Mouse (Mus musculus): ENCODE measurements around the gene Zfp609. TPM values are rescaled to one million over a fixed set of nuclear protein-coding genes. Genes with fewer than 3 reads are reported as not detected.
"Not testable (repeated sequence)": the region's sequence is repeated elsewhere in the genome, so short reads cannot be mapped to it uniquely, and the experiment has no call there.

Gene Zfp609
- total and polyA plus RNA-seq, 2 experiments from 2014 or later = 5.4 to 11.2 TPM

GRCm38 (mm10) chr9:65786885-65787787 lies 40.2 kb downstream of the Zfp609 start:
- H3K27me3 ChIP-seq (ENCODE audit: insufficient read depth, low read length) = no peaks in the 10 kb centered on the region
- H3K9me3 ChIP-seq (ENCODE audit: low read length) = no peaks in the 10 kb centered on the region
- 26% methylated on average over 8 of the region's 8 CpGs for WGBS
- peak; percentile 72 for ATAC-seq (ENCODE audit: low FRiP score)
- H3K27ac ChIP-seq (ENCODE audit: low read depth, low read length) = peak overlapping the region; percentile 69
- TF ChIP-seq CTCF (IDR thresholded peaks at IDR 0.05) = no peak
- H3K4me3 ChIP-seq (ENCODE audit: low read depth, low read length) = no peak overlapping the region
- DNase-seq (ENCODE audit: low spot score) = peak; percentile 79
- no peak overlapping the region for H3K9ac ChIP-seq (replicated peaks; ENCODE audit: low read length, poor library complexity, severe bottlenecking)
- no peak overlapping the region for H3K4me2 ChIP-seq (ENCODE audit: low read depth, low read length, poor library complexity, severe bottlenecking)
- H3K4me1 ChIP-seq (ENCODE audit: insufficient read depth, low read length) = peaks cover 26% of the 10 kb centered on the region
- H3K36me3 ChIP-seq (ENCODE audit: insufficient read depth, low read length) = no peaks in the 10 kb centered on the region

- TF ChIP-seq CTCF (IDR thresholded peaks at IDR 0.05) = no peak
- Histone ChIP-seq H3K4me1 (ENCODE audit: insufficient read depth, low read length) (peaks cover 16% of the 10 kb centered on the region), H3K9ac (replicated peaks; ENCODE audit: low read length, poor library complexity, severe bottlenecking) (no peak overlapping the region), H3K27me3 (ENCODE audit: insufficient read depth, low read length) (no peaks in the 10 kb centered on the region), H3K4me2 (ENCODE audit: low read depth, low read length, poor library complexity, severe bottlenecking) (no peak overlapping the region), H3K9me3 (ENCODE audit: low read length) (no peaks in the 10 kb centered on the region), H3K4me3 (ENCODE audit: low read depth, low read length) (no peak overlapping the region), H3K36me3 (ENCODE audit: insufficient read depth, low read length) (no peaks in the 10 kb centered on the region), H3K27ac (ENCODE audit: low read depth, low read length) (no peak overlapping the region)
- ATAC-seq (ENCODE audit: low FRiP score) (no peak), DNase-seq (ENCODE audit: low spot score) (no peak)
- 86% methylated on average over 4 of the region's 4 CpGs for whole genome bisulfite sequencing
Observed at GRCm38 (mm10) chr9:65785772-65786368, 41.5 kb downstream of the Zfp609 start.

GRCm38 (mm10) chr9:65779619-65780018 lies 47.7 kb downstream of the Zfp609 start:
- H3K27me3 ChIP-seq (ENCODE audit: insufficient read depth, low read length); H3K4me1 ChIP-seq (ENCODE audit: insufficient read depth, low read length); DNase-seq (ENCODE audit: low spot score); H3K27ac ChIP-seq (ENCODE audit: low read depth, low read length); H3K36me3 ChIP-seq (ENCODE audit: insufficient read depth, low read length); H3K4me2 ChIP-seq (ENCODE audit: low read depth, low read length, poor library complexity, severe bottlenecking); H3K4me3 ChIP-seq (ENCODE audit: low read depth, low read length); H3K9ac ChIP-seq (replicated peaks; ENCODE audit: low read length, poor library complexity, severe bottlenecking); H3K9me3 ChIP-seq (ENCODE audit: low read length); ATAC-seq (ENCODE audit: low FRiP score): not testable (repeated sequence)
- 96% methylated on average over 3 of the region's 3 CpGs for WGBS

- no peak for DNase-seq (ENCODE audit: low spot score)
- no peak for ATAC-seq (ENCODE audit: low FRiP score)
- 6% methylated on average over 1 of the region's 1 CpGs for WGBS
Observed at GRCm38 (mm10) chr9:65776874-65777432, 50.4 kb downstream of the Zfp609 start.

GRCm38 (mm10) chr9:65776137-65776872 lies 51.1 kb downstream of the Zfp609 start:
- Histone ChIP-seq H3K27me3 (ENCODE audit: insufficient read depth, low read length) (no peaks in the 10 kb centered on the region), H3K36me3 (ENCODE audit: insufficient read depth, low read length) (no peaks in the 10 kb centered on the region), H3K4me1 (ENCODE audit: insufficient read depth, low read length) (peaks cover 2% of the 10 kb centered on the region; the same call in 1 of the 2 replicates), H3K9me3 (ENCODE audit: low read length) (no peaks in the 10 kb centered on the region), H3K9ac (replicated peaks; ENCODE audit: low read length, poor library complexity, severe bottlenecking) (no peak overlapping the region), H3K4me3 (ENCODE audit: low read depth, low read length) (no peak overlapping the region), H3K27ac (ENCODE audit: low read depth, low read length) (no peak overlapping the region), H3K4me2 (ENCODE audit: low read depth, low read length, poor library complexity, severe bottlenecking) (no peak overlapping the region)
- no peak for TF ChIP-seq CTCF (IDR thresholded peaks at IDR 0.05)
- DNase-seq (ENCODE audit: low spot score) (no peak), ATAC-seq (ENCODE audit: low FRiP score) (no peak)
- WGBS = 9% methylated on average over 8 of the region's 8 CpGs

More at GRCm38 (mm10) chr9:65776874-65777432, 50.4 kb downstream of the Zfp609 start:
- Histone ChIP-seq H3K4me3 (ENCODE audit: low read depth, low read length) (no peak overlapping the region), H3K4me2 (ENCODE audit: low read depth, low read length, poor library complexity, severe bottlenecking) (no peak overlapping the region), H3K27ac (ENCODE audit: low read depth, low read length) (no peak overlapping the region), H3K36me3 (ENCODE audit: insufficient read depth, low read length) (no peaks in the 10 kb centered on the region), H3K9me3 (ENCODE audit: low read length) (no peaks in the 10 kb centered on the region), H3K9ac (replicated peaks; ENCODE audit: low read length, poor library complexity, severe bottlenecking) (no peak overlapping the region), H3K27me3 (ENCODE audit: insufficient read depth, low read length) (no peaks in the 10 kb centered on the region), H3K4me1 (ENCODE audit: insufficient read depth, low read length) (peaks cover 2% of the 10 kb centered on the region; the same call in 1 of the 2 replicates)
- TF ChIP-seq CTCF (IDR thresholded peaks at IDR 0.05) = no peak
